Mouse (Mus musculus): ENCODE measurements around the gene Rgs10. TPM values are rescaled to one million over a fixed set of nuclear protein-coding genes. Genes with fewer than 3 reads are reported as not detected.
A peak's percentile ranks its signal among the peaks of the same experiment; 100 is the strongest.

Rgs10 gene
- total RNA-seq (2021) = 10 to 100 TPM; 47.2 to 48.8 TPM
- long read RNA-seq, experiment 1, transcript Rgs10-201 (5 exons, 880 nt) = major isoform, 35 of 49 reads
- long read RNA-seq, experiment 1, partial matches to known transcripts = 3 of 49 reads
- long read RNA-seq, experiment 1, other reads (novel, unspliced or antisense) = 11 of 49 reads
- long read RNA-seq, experiment 2, transcript Rgs10-201 (5 exons, 880 nt) = major isoform, 21 of 33 reads
- long read RNA-seq, experiment 2, partial matches to known transcripts = 2 of 33 reads
- long read RNA-seq, experiment 2, other reads (novel, unspliced or antisense) = 10 of 33 reads

DNA sequence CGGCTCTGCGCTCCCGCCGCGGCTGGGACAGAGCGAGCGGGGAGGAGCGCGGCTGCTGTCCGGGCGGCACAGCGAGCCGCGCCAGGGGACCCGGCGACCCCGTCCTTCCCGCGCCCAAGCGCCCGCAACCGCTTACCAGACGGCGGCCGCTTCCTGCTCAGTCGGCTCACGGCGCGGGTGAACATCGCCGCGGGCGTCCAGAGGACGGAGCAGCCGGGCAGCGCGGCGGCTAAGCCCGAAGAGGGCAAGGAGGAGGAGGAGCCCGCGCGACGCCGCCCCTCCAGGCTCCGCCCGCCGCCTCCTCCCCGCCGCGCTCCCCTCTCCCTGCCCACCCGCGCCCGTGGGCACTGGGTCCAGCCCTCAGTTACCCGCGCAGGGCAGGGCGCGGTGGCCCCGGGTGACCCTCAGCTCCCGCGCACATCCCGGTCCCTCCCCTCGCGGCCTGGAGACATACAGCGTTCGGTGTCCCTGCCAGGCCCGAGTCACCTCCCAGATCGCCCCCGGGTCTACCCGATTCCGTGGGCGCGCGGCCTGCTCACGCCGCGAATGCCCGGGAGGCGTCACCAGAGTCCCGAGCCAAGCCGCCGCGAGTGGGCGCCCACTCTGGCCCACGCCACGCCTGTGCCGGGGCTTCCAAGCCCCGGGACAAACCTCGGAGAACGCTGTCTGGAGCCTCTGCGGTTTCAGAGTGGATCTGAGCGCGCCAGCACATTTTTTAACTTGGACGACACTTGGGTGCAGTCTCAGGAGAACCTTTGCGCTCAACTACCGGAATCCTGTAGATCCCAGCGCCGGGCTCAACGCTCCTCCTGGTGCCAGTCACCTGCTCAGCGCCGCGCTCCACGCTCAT, at the start of gene Rgs10:
TSS of gene Rgs10 (minus strand) at position 829 of the 850 bp plus-strand sequence.
- intact Hi-C loops (cut with DNase I) = no loop called here
- peak; percentile 24 to 59 for DNase-seq (ENCODE audit: low spot score in 2 of 2)

DNA sequence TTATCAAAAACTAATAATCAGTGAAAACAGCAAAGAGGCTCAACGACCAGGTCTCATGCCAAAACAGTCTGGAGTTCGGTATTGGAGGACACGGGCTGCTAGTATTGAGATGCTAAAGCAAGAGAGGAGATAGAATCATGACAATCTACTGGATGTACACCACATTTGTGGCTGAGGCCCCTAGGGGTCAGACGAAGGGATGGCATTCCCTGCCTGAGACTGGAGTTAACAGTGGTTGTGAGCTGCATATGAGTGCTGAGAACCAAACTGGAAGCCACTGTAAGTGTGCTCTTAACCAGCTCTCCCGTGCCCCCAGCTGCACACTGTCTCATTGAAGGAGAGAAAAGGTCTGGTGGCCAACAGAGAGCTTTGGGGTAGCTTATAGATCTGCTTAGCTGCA, 43.8 kb upstream of the Rgs10 start:
- no peak for DNase-seq (ENCODE audit: low spot score in 2 of 2)
- intact Hi-C loops (cut with DNase I) = no loop called here

DNA sequence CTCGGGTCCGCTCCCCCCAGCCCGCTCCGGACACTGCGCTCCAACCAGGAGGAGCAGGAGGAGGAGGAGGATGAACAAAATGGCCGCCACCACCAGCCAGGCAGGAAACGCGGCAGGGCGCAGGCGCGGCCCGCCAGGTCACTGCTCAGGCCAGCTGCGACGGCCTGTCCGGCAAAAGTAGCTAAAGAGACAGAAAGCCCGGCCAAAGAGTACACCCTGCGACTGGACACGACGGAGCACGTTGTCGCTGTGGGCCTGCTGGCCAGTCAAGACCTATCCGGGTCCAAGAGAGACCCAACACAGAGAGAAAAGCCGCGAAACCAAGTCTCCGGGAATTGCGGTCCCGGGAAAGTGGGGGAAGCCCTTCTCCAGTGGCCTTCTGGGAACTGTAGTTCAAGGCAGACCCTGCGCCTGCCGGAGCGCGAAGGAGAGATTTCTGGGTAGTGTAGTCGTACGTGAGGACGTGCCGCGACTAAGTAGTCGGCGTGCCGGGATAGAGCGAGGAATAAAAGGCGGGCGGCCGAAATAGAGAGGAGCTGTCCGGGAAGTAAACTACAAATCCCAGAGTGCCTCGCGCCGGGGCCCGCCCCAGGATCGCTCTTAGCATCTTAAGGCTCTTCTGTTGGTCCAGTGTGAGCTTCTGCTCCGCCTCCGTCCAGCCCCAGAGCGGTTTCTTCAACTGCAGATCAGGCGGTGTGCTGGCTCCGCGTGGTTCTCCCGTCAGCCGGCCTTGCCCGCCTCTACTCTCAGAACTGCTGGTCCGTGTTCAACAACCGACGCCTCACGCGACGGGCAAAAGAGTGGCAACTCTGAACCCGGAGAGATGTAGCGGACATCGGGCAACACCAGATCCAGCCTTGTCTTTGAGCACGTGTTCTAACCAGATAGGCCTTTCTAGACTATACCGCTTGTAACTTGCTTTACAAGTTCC, 43.0 kb upstream of the Rgs10 start, which contains the start of gene Tial1:
TSS of gene Tial1 (minus strand) at position 433 of the 931 bp plus-strand sequence.
- intact Hi-C loops (cut with DNase I) = loop anchor here (2.0 kb wide), 1 partner anchor 229 kb away; no protein-coding TSS in a partner anchor
- peak; percentile 99 for DNase-seq (ENCODE audit: low spot score in 2 of 2)

DNA sequence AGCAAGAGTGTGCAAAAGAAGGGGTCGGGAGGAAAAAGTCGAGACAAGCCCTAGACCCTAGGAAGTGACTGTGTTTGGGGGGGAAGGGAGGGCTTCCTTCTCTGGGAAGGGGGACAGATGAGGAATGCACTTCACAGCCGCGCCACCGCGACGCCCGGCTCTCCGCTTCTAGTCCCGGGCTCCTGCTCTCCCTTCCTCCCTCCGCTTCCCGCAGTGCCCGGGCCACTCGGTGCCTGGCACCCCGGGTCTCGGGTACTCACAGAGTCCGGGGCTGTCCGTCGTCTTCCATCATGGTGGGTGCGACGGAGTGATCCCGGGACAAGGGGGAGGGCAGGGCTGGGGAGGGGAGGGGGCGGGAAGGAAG, 42.3 kb upstream of the Rgs10 start:
- intact Hi-C loops (cut with DNase I) = loop anchor here (2.0 kb wide), 1 partner anchor 230 kb away; no protein-coding TSS in a partner anchor
- DNase-seq (ENCODE audit: low spot score in 2 of 2) = peak; percentile 27 to 34

DNA sequence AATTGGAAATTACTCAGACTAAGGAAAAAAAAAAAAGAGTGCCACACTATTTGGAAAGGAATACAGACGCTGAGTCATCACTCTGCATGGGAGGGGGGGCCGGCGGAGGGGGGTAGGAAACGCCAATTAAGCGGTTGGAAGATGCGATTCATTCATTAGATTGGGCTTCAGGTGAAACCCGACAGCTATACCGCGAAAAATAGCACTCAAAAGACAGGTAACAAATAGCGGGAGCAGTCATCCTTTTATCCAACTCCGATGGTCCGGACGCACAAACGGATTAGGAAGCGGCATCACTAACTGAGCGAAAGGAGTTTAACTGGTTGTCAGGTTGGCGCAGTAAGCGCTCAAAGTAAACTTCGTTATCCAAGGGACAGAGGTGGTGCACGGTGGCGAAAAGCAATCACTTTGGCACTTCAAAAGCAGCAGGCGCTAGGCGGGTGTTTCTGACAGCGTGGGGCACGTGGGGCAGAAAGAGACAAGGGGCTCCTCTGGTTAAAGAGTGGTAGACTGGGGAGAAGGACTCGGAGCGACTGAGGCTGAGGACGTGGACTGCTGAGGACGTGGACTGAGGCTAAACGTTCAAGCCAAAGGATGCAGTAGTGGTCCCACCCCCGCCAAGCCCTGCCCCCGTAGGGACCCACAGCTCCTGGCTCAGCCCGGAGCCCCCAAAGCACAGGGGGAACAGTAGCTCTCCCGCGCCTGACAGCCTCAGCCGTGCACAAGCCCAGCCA, 41.7 kb upstream of the Rgs10 start:
- intact Hi-C loops (cut with DNase I) = loop anchor here (2.0 kb wide), 1 partner anchor 231 kb away; no protein-coding TSS in a partner anchor
- DNase-seq (ENCODE audit: low spot score in 2 of 2) = peak; percentile 8 to 26

DNA sequence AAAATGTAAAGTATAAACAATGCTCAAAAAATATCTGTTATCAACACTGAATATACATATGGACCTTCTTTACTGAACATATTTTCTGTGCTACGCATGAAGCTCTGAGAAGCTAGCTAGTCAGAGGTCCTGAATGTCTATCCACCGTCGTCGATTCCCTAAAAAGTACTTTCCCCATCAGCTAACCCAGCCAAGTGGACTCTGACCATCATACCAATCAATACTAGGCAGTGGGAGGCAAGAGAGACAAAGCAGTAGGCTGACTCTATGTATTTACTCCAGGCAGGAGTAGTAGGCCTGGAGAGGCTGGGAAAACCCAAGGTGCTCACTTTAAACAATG, 41.2 kb upstream of the Rgs10 start:
- no peak for DNase-seq (ENCODE audit: low spot score in 2 of 2)
- intact Hi-C loops (cut with DNase I) = loop anchor here (2.0 kb wide), 1 partner anchor 231 kb away; no protein-coding TSS in a partner anchor

DNA sequence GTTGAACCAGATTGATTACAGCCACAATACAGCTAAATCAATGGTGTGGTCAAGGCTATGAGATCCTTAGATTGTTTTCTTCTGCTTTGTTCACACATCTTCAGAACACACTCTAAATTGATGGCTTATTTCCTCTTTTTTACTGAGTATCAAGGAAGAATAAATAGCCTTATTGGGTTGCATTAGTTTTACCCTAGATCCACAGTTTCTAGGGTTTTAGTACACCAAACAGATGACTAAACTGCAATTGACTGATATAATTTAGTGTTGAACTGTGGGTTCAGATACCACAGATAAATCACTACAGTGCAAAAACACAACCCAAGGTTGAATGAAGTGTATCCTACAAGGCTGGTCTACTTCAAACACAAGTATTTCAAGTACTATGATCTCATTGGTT, 39.5 kb upstream of the Rgs10 start:
- DNase-seq (ENCODE audit: low spot score in 2 of 2) = no peak

DNA sequence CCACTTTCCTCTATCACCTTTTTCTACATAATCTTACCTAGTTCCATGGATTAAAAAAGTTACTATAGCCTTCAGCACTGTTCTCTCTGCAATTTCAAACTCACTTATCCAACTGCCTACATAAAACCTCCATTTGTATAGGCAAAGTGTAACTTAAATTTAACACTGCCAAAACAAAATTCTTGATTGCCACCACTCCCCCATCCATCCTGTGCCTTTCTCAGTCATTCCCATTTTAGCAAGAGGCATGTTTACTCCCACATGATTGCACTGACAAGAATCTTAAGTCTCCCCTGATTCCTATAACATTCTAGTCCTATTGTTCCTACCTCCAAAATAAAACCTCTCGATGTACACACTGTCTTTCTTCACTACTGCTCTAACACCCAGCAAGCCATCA, 34.2 kb upstream of the Rgs10 start:
- intact Hi-C loops (cut with DNase I) = no loop called here

More for the DNA sequence above, 39.5 kb upstream of the Rgs10 start:
- intact Hi-C loops (cut with DNase I) = no loop called here

DNA sequence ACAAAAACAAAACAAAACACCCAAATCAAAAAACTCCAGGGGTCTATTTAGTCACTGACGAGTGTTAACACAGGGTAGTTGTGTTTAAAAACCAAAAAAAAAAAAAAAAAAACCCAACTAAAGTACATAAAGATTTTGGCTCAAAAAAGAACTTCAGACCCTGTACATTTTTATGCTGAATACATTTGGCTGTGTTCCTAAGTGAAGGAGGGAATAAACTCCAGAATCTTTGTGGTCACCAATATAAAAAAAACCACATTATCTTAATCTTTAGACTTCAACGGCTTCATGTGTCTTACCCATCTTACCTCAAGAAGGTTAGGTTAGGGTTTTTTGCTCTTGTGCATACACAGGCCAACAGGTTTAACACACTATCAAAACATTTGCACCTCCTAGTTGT, 22.0 kb upstream of the Rgs10 start:
- no peak for DNase-seq (ENCODE audit: low spot score in 2 of 2)
- intact Hi-C loops (cut with DNase I) = loop anchor here (5.0 kb wide), 1 partner anchor 252 kb away; no protein-coding TSS in a partner anchor

More for the DNA sequence above, 34.2 kb upstream of the Rgs10 start:
- DNase-seq (ENCODE audit: low spot score in 2 of 2) = peak in 1 of 2 experiments; percentile 15

DNA sequence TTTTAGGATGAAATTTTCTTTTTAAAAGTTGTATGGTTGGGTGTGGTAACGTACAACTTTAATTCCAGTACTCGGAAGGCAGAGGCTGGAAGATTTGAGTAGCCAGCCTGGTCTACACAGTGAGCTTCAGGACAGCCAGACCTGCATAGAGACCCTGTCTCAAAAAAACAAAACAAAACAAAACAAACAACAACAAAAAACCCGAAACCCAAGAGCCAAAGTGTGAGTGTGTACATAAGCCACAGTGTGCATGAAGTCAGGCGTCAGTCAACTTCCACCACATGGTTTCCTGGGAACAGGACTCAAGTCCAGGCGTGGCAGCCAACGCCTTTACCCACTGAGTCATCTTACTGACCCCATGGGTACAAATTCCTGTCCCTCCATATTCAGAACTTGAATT, 20.7 kb upstream of the Rgs10 start:
- intact Hi-C loops (cut with DNase I) = no loop called here
- no peak for DNase-seq (ENCODE audit: low spot score in 2 of 2)

DNA sequence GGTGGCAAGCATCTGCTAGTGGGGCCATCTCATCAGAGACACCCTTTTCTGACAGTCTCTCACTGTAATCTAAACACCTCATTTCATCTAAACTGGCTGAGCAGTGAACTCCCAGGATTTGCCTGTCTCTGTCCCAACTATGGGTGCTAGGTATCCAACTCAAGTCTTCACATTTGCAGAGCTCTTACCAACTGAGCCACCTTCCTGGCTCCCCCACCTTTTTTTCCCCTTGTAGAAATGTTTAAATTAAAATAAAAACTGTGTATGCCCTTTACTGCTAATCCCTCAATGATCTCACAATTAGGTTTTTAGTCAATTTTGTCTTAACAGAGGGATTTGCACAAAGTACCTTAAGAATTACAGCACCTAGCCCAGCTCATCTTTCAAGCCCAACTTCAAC, 19.6 kb upstream of the Rgs10 start:
- DNase-seq (ENCODE audit: low spot score in 2 of 2) = no peak
- intact Hi-C loops (cut with DNase I) = no loop called here

DNA sequence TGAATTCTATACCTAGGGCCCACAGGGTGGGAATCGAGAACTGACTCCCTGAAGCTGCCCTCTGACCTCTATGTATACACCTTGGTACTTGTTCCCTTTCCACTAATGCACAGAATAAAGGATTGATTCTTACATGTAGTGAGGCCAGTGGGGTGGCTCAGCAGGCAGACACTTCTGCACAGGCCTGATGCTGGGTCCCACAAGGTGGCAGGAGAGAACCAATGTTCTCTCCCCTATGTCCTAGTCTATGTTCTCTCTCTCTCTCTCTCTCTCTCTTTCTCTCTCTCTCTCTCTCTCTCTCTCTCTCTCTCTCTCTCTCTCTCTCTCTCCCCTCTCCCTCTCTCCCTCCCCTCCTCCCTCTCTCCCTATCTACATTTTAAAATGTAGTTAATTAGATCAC, 14.7 kb upstream of the Rgs10 start:
- intact Hi-C loops (cut with DNase I) = no loop called here
- peak; percentile 40 to 46 for DNase-seq (ENCODE audit: low spot score in 2 of 2)

DNA sequence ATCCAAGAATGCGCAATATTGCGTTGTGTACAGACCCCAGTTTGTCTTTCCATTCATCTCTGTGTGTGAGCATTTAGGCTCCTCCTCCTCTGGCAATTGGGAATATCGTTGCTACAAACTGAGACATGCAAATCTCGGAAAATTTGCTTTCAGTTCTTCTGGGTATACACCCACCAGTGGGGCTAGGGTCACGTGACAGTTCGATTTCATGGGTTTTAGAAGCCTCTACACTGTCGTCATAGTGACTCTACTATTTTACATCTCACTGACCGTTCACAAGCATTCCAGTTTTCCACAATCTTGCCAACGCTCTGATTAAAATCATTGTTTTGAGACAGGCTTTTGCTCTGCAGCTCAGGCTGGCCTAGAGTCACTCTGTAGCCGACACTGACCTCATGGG, 14.0 kb upstream of the Rgs10 start:
- intact Hi-C loops (cut with DNase I) = no loop called here
- no peak for DNase-seq (ENCODE audit: low spot score in 2 of 2)

DNA sequence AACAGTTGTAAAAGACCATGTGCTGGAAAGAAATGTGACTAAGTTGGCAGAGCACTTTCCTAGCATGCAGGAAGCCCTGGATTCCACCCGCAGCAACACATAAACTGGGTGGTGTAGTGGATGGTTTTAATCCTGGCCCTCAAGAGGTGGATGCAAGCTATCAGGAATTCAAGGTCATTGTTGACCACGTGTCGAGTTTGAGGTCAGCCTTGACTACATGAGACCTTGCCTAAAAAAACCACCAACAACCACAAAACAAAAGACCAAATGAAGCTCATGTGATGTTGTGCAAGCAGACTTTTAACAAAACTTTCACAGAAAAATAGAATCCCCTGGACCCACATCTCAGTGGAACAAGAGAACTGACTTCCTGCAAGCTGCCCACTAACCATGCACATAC, 3.9 kb upstream of the Rgs10 start:
- intact Hi-C loops (cut with DNase I) = loop anchor here (10.0 kb wide), 1 partner anchor 118 kb away; no protein-coding TSS in a partner anchor

DNA sequence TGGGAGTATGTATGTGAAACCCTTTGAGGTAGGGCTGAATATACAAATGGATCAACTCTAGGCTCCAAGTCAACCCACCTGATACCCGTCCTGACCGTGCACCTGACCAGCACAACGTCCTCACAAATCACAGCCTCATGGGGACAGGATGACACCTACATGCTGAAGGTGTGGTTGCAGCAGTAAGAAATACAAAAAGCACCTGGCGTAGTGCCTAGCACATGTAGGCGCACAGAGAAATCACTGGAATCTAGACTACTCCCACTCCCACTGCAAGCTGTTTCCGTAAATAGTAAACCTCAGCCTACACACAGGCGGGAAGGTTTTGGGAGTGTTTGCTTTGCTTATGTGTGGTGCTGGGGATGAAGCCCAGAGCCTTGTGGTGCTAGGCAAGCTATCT, 3.1 kb upstream of the Rgs10 start:
- DNase-seq (ENCODE audit: low spot score in 2 of 2) = peak; percentile 20 to 57
- intact Hi-C loops (cut with DNase I) = loop anchor here (10.0 kb wide), 1 partner anchor 117 kb away; no protein-coding TSS in a partner anchor

More for the DNA sequence above, 3.9 kb upstream of the Rgs10 start:
- no peak for DNase-seq (ENCODE audit: low spot score in 2 of 2)

DNA sequence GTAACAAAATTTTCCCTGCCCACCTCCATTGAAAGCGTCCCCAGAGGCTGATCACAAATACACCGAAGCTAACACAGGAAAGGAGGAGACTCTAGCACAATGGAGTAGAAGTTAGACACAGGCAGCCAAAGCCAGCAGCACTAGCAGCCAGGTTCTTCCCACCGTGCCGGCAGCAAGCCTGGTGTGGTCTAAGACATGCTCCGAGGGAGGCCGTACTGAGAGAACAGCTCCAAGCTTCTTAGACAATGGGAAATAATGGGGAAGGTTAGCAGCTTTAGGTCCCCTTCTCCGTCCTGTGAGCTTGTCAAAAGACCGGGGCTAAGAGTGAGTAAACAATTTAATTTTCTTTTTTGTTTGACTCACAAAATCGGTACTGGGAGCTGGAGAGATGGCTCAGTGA, 1.1 kb upstream of the Rgs10 start:
- intact Hi-C loops (cut with DNase I) = loop anchor here (10.0 kb wide), 1 partner anchor 115 kb away; no protein-coding TSS in a partner anchor
- no peak for DNase-seq (ENCODE audit: low spot score in 2 of 2)

DNA sequence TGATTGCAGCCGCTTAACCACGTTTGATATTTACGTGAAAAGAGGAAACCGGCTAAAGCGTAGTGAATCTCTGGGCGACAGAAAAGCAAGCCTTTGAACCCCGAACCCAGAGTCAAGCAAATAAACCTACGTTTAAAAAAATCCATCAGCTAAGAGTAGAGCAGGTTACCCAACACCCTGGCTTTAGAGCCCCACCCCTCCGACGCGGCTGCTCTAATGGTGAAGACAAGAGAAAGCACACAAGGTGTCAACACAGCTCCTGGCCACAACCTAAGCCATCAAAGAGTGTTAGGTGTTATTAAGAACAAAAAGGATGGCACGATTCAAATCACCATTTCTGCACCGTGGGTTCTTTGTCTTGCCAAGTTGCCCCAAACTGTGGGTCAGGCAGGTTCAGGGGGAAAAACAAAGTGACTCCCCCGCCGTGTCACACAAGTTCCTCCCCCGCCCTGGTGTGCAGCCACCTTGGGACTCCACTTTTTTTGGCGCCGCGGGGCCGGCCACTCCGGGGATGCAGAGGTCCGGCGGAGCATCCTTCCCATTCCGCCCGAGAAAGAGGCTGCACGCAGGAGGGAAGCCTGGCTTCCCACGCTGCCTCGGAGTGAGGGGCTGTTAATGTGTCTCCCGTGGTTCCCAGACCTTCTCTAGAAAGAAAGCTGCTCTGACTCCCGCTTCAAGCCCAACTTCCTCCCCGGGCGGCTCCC, 1.2 kb downstream of the Rgs10 start:
- no peak for DNase-seq (ENCODE audit: low spot score in 2 of 2)

DNA sequence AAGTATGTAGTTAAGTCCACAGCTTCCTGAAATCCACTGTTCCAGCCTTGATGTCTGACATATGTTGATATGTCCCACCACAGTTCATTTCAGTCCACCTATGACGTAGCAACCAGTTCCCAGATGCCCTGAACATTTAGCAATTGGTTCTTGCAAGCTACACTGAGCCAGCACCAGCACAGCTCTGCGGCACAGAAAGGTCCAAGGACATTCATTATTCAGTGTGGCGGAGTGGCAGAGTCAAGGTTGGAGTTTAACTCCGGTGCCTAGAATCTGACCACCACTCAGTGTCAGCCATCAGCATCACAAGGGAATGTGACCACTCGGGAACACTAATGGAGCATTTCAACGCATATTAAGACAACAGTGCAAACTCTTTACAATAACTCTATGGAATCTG, 1.9 kb downstream of the Rgs10 start:
- intact Hi-C loops (cut with DNase I) = no loop called here
- no peak for DNase-seq (ENCODE audit: low spot score in 2 of 2)

More for the DNA sequence above, 1.2 kb downstream of the Rgs10 start:
- intact Hi-C loops (cut with DNase I) = no loop called here
